ENCODE assay signal across 7 mouse cellular contexts in the genomic region with DNA sequence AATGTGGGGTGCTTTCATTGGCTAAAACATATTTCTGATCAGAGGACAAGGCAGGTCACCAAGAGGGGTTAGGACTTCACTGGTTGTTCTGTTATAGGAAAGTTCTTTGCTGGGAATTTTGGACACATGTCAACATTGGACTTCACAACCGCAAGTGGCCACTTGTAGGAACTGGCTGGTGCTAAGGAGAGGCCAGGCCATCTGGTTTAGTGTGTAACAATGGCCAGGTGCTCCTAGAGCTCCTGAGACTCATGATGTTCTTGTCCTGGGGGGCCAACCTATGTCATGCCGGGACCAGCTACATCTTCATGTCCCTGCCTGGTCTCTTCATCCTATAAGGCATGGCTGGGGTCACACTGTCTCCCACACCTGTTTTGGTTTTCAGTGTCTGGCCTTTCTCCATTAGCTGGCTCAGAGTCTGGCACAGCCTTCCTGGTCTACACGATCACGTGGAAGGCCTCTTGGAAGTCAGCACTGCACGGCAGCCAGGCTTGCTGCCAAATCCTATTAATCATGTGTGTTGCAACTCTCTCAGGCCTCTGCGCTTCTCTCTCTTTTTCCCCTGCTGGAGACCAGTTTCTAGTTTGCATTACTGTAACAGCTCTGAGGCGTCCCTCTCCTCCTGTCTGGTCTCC. TPM values are rescaled to one million over a fixed set of nuclear protein-coding genes. Genes with fewer than 3 reads are reported as not detected.
DNase-seq lines count a peak whose midpoint lies in the region; ATAC-seq and TF ChIP-seq lines count a peak whose summit lies in the region.

No protein-coding gene starts in this region.

- no peak overlapping the region for H3K4me2 ChIP-seq in neural tube, embryonic 13.5 days

- TF ChIP-seq CTCF in kidney, adult 2 months (conservative IDR thresholded peaks at IDR 0.05; ENCODE audit: insufficient read depth, insufficient read length, low read depth, low read length): peak; percentile 12; the same call in 1 of the 2 replicates

- intact Hi-C loops in left cerebral cortex, postnatal 36 days (cut with DNase I): no loop called here

- H3K27me3 ChIP-seq in kidney, adult 2 months (replicated peaks; ENCODE audit: control insufficient read depth, insufficient read depth, low read length): no peaks in the 10 kb centered on the region
- H3K27me3 ChIP-seq in neural tube, embryonic 13.5 days: no peaks in the 10 kb centered on the region

- DNase-seq in adrenal gland, postnatal 14 days: peak; percentile 95
- peak; percentile 80 to 87 for DNase-seq in cerebellum, postnatal 25 days
- DNase-seq in heart, adult 18-20 months: peak; percentile 88 to 92
- peak; percentile 95 for DNase-seq in kidney, adult 2 months
- DNase-seq in left cerebral cortex, postnatal 36 days (ENCODE audit: low spot score in 2 of 2): peak; percentile 54 to 59
- DNase-seq in urinary bladder, postnatal 14 days (ENCODE audit: low spot score): peak; percentile 92

- ATAC-seq in neural tube, embryonic 13.5 days (ENCODE audit: low read depth): peak; percentile 85

- TF ChIP-seq POLR2A in kidney, adult 2 months (IDR thresholded peaks at IDR 0.05; ENCODE audit: low read depth, low read length): no peak

- H3K36me3 ChIP-seq in kidney, adult 2 months (ENCODE audit: control insufficient read depth, insufficient read depth, low read length): no peaks in the 10 kb centered on the region
- H3K36me3 ChIP-seq in neural tube, embryonic 13.5 days: peaks cover 5% of the 10 kb centered on the region

- H3K4me3 ChIP-seq in kidney, adult 2 months (ENCODE audit: insufficient read depth, low read depth, low read length): no peak overlapping the region
- no peak overlapping the region for H3K4me3 ChIP-seq in neural tube, embryonic 13.5 days

- WGBS in kidney, adult 2 months: 12% methylated on average over 7 of the region's 7 CpGs
- WGBS in neural tube, embryonic 13.5 days: 39% methylated on average over 7 of the region's 7 CpGs

- no peaks in the 10 kb centered on the region for H3K9me3 ChIP-seq in neural tube, embryonic 13.5 days

- peaks cover 5% of the 10 kb centered on the region; the same call in 1 of the 2 replicates for H3K4me1 ChIP-seq in kidney, adult 2 months (ENCODE audit: control insufficient read depth, insufficient read depth, low read length)
- peaks cover 40% of the 10 kb centered on the region for H3K4me1 ChIP-seq in neural tube, embryonic 13.5 days (replicated peaks)

- H3K27ac ChIP-seq in kidney, adult 2 months (ENCODE audit: insufficient read depth, low read depth, low read length): peak overlapping the region; percentile 54; the same call in 1 of the 2 replicates
- peak overlapping the region; percentile 62; the same call in 1 of the 2 replicates for H3K27ac ChIP-seq in neural tube, embryonic 13.5 days (replicated peaks)

- H3K9ac ChIP-seq in neural tube, embryonic 13.5 days: no peak overlapping the region

RNA-seq across cellular contexts. Expression of gene Wwc1, which starts 55.9 kb away (rescaled TPM):
- 38.7 and 52.9 TPM in 2 replicates for total RNA-seq in adrenal gland, postnatal 14 days (2021)
- 1 to 10 TPM; 1.4 to 2.0 TPM for total RNA-seq in heart, adult 18-20 months (2021)
- polyA plus RNA-seq in kidney, adult 2 months (2012; rRNA removed): 91.9 and 110 TPM in 2 replicates
- 100 to 1,000 TPM; 124 to 144 TPM for total RNA-seq in left cerebral cortex, postnatal 36 days (2021)
- polyA plus RNA-seq in neural tube, embryonic 13.5 days (2015; fragmentation: Nextera tagmentation; extraction: Ambion mirVana): 6.3 TPM in 2 replicates

Comparison
In these comparisons a context has a peak if more than half of its experiments do, and no peak if none do; other contexts are left out.
1. RNA of gene Wwc1, which starts 55.9 kb away (total RNA-seq): 124 to 144 TPM in left cerebral cortex, postnatal 36 days and 38.7 to 52.9 TPM in adrenal gland, postnatal 14 days; 1.4 to 2.0 TPM in heart, adult 18-20 months; every median in the first group is over 10 times any median in the second.
2. Peak in every context shown above with its lines, with median percentiles within 50 percentile points of each other: DNase-seq.